Mouse (Mus musculus): ENCODE results near the gene Kcnmb3. TPM values are rescaled to one million over a fixed set of nuclear protein-coding genes. Genes with fewer than 3 reads are reported as not detected.
A peak's percentile ranks its signal among the peaks of the same experiment; 100 is the strongest.

The Kcnmb3 gene
- total and polyA plus RNA-seq, 3 experiments: not detected

DNA sequence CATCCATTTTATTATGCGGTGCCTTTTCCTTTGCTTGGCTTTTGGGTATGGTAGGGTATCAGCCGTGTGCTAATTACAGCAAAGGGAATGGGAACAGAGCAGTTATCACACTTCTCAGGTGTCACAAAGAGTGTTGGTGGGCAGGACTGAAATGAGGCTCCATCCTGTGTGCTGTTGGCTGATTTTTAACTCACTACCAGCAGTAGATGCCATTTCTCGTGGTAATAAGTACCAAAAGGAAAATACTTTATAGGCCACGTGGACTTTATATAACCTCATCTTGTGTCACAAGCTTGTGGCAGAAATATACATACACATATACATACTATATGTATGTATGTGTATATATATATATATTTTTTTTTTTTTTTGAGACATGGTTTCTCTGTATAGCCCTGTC lies 24.7 kb downstream of the Kcnmb3 start:
- H3K79me2 ChIP-seq (ENCODE audit: control insufficient read depth, insufficient read depth, low read length, poor library complexity): no peaks in the 10 kb centered on the region
- TF ChIP-seq POLR2AphosphoS2 (IDR thresholded peaks at IDR 0.05; ENCODE audit: low read length) (no peak), TBP (IDR thresholded peaks at IDR 0.05; ENCODE audit: low read depth, low read length) (no peak), TCF12 (IDR thresholded peaks at IDR 0.05; ENCODE audit: low read depth, low read length) (no peak), BHLHE40 (IDR thresholded peaks at IDR 0.05; ENCODE audit: borderline replicate concordance, low read depth, low read length) (no peak), POLR2A (IDR thresholded peaks at IDR 0.05; ENCODE audit: control insufficient read depth in 1 of 2, insufficient read depth in 1 of 2, low read depth in 1 of 2, low read length in 2 of 2, poor library complexity in 1 of 2) (no peak)
- no peaks in the 10 kb centered on the region for H3K4me1 ChIP-seq (ENCODE audit: control insufficient read depth in 1 of 2, insufficient read depth in 2 of 2, low read length in 2 of 2)
- H3K27me3 ChIP-seq (ENCODE audit: control insufficient read depth in 1 of 2, insufficient read depth in 2 of 2, low read length in 2 of 2): no peaks in the 10 kb centered on the region
- H3K9me3 ChIP-seq (replicated peaks; ENCODE audit: insufficient read depth, low read length): no peaks in the 10 kb centered on the region
- H3K9ac ChIP-seq (ENCODE audit: control insufficient read depth, low read depth, low read length, poor library complexity, severe bottlenecking): no peak overlapping the region
- H3K36me3 ChIP-seq (ENCODE audit: control insufficient read depth in 1 of 2, insufficient read depth in 2 of 2, low read length in 2 of 2): no peaks in the 10 kb centered on the region
- no peak overlapping the region for H3K4me3 ChIP-seq (ENCODE audit: control insufficient read depth in 1 of 2, insufficient read depth in 1 of 2, low read depth in 2 of 2, low read length in 2 of 2)
- no peak overlapping the region for H3K27ac ChIP-seq (ENCODE audit: control insufficient read depth, low read depth, low read length)
- no peak for DNase-seq (ENCODE audit: low read depth, low spot score)

DNA sequence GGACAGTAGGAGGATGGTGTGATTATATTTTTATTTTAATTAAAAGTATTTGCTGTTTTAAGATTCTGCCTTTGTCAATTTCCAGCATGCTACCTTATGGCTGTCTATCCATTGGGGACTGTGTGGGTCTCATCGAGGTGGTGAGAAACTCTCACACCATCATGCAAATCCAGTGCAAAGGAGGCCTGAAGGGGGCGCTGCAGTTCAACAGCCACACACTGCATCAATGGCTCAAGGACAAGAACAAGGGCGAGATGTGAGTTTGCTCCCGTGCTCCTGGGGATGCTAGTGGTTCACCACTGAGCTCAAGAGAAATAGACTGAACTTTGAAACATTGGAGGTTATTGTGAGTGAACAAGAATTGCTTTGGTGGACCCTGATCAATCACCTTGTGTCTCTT lies 32.3 kb downstream of the Kcnmb3 start:
- H3K27ac ChIP-seq (ENCODE audit: control insufficient read depth, low read depth, low read length): no peak overlapping the region
- no peaks in the 10 kb centered on the region for H3K4me1 ChIP-seq (ENCODE audit: control insufficient read depth in 1 of 2, insufficient read depth in 2 of 2, low read length in 2 of 2)
- H3K9me3 ChIP-seq (replicated peaks; ENCODE audit: insufficient read depth, low read length): no peaks in the 10 kb centered on the region
- H3K4me3 ChIP-seq (ENCODE audit: control insufficient read depth in 1 of 2, insufficient read depth in 1 of 2, low read depth in 2 of 2, low read length in 2 of 2): no peak overlapping the region
- H3K27me3 ChIP-seq (ENCODE audit: control insufficient read depth in 1 of 2, insufficient read depth in 2 of 2, low read length in 2 of 2): no peaks in the 10 kb centered on the region
- H3K36me3 ChIP-seq (ENCODE audit: control insufficient read depth in 1 of 2, insufficient read depth in 2 of 2, low read length in 2 of 2): peaks cover 0 to 1% of the 10 kb centered on the region in 2 experiments; a peak in 2 of 4 replicates
- no peaks in the 10 kb centered on the region for H3K79me2 ChIP-seq (ENCODE audit: control insufficient read depth, insufficient read depth, low read length, poor library complexity)
- peak; percentile 64 for DNase-seq (ENCODE audit: low read depth, low spot score)
- peak; percentile 63 to 76 (median 71) for TF ChIP-seq CTCF (IDR thresholded peaks at IDR 0.05 in 2 of 3, conservative IDR thresholded peaks at IDR 0.05 in 1 of 3; ENCODE audit: control insufficient read depth in 1 of 3, insufficient read depth in 1 of 3, low read depth in 2 of 3, low read length in 3 of 3, poor library complexity in 1 of 3, severe bottlenecking in 1 of 3)
- peak; percentile 41 for TF ChIP-seq RAD21 (IDR thresholded peaks at IDR 0.05; ENCODE audit: low read depth, low read length)
- peak; percentile 50 for TF ChIP-seq SMC3 (IDR thresholded peaks at IDR 0.05; ENCODE audit: low read depth, low read length)
- no peak for TF ChIP-seq CHD2 (IDR thresholded peaks at IDR 0.05; ENCODE audit: low read length)
- no peak overlapping the region for H3K9ac ChIP-seq (ENCODE audit: control insufficient read depth, low read depth, low read length, poor library complexity, severe bottlenecking)

DNA sequence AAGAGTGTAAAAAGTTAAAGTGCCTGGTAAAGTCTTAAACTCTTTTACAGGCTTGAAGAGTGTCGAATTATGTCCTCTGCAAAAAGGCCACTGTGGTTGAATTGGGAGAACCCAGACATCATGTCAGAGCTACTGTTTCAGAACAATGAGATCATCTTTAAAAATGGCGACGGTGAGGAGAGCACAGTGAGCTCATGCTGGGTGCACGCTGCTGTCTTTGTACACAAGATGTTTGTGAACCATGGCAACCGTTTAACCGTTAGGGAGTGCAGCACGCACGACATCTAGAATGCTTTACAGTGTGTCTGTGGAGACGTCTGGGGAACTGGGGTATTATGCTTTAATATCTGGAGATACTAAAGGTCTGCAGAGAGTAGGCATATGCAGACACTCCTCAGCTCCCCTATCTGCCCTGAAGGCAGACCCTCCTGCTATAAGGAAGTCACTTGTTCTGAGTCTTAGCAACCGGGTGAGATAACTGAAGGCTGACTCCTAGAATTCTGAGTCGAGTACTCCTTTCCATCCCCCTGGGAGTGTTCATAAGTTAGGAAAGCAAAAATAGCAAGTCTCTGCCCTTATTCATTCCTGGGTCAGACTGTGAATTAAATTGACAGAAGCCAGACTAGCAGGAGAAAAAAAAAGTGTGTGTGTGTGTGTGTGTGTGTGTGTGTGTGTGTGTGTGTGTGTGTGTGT lies 37.6 kb downstream of the Kcnmb3 start:
- Histone ChIP-seq H3K27me3 (ENCODE audit: control insufficient read depth in 1 of 2, insufficient read depth in 2 of 2, low read length in 2 of 2) (no peaks in the 10 kb centered on the region), H3K79me2 (ENCODE audit: control insufficient read depth, insufficient read depth, low read length, poor library complexity) (no peaks in the 10 kb centered on the region), H3K36me3 (ENCODE audit: control insufficient read depth in 1 of 2, insufficient read depth in 2 of 2, low read length in 2 of 2) (peaks cover 0 to 13% of the 10 kb centered on the region in 2 experiments; a peak in 2 of 4 replicates), H3K9me3 (replicated peaks; ENCODE audit: insufficient read depth, low read length) (no peaks in the 10 kb centered on the region), H3K4me1 (ENCODE audit: control insufficient read depth in 1 of 2, insufficient read depth in 2 of 2, low read length in 2 of 2) (no peaks in the 10 kb centered on the region), H3K9ac (ENCODE audit: control insufficient read depth, low read depth, low read length, poor library complexity, severe bottlenecking) (no peak overlapping the region), H3K4me3 (ENCODE audit: control insufficient read depth in 1 of 2, insufficient read depth in 1 of 2, low read depth in 2 of 2, low read length in 2 of 2) (no peak overlapping the region), H3K27ac (ENCODE audit: control insufficient read depth, low read depth, low read length) (no peak overlapping the region)
- TF ChIP-seq UBTF (IDR thresholded peaks at IDR 0.05; ENCODE audit: borderline replicate concordance, insufficient read depth, low read depth, low read length) (no peak), E2F4 (IDR thresholded peaks at IDR 0.05; ENCODE audit: borderline replicate concordance, low read depth, low read length) (no peak), RCOR1 (IDR thresholded peaks at IDR 0.05; ENCODE audit: low read depth, low read length) (no peak), EP300 (IDR thresholded peaks at IDR 0.05; ENCODE audit: low read depth in 1 of 2, low read length in 2 of 2) (no peak), RAD21 (IDR thresholded peaks at IDR 0.05; ENCODE audit: low read depth, low read length) (no peak)
- DNase-seq (ENCODE audit: low read depth, low spot score): no peak

All from MEL (cell line).